Mouse (Mus musculus) large intestine, adult 2 months (tissue): Measurements from ENCODE around the gene Krt9. TPM values are rescaled to one million over a fixed set of nuclear protein-coding genes. Genes with fewer than 3 reads are reported as not detected.
A peak's percentile ranks its signal among the peaks of the same experiment; 100 is the strongest.
"Not testable (repeated sequence)": the region's sequence is repeated elsewhere in the genome, so short reads cannot be mapped to it uniquely, and the experiment has no call there.

Experiments
- DNase-seq: peaks from one replicate; pipeline ENCODE4 v3.0.0-alpha.2; 2012; ENCODE audit warnings: low read depth, low spot score
- WGBS: fragments of 180-500 bp; shearing (Covaris S2); methylation state at CpG from one replicate; pipeline ENCODE4 v1.1.7; 2018; 5-methylcytosine and 5-hydroxymethylcytosine counted together
- polyA plus RNA-seq: library from polyadenylated mRNA; depleted of rRNA; stranded (reverse); fragments of >200 nt; gene quantifications from 2 replicates; pipeline ENCODE4 v1.2.3, GENCODE M21; 2012; rRNA removed

Krt9 gene
- not detected in 2 replicates for polyA plus RNA-seq

GRCm38 (mm10) chr11:100192992-100193391 is at the start of gene Krt9:
Gene Krt9, minus strand, starts transcription at chr11:100193246.
- no peak for DNase-seq
- WGBS: 41% methylated on average over 9 of the region's 9 CpGs

DNA sequence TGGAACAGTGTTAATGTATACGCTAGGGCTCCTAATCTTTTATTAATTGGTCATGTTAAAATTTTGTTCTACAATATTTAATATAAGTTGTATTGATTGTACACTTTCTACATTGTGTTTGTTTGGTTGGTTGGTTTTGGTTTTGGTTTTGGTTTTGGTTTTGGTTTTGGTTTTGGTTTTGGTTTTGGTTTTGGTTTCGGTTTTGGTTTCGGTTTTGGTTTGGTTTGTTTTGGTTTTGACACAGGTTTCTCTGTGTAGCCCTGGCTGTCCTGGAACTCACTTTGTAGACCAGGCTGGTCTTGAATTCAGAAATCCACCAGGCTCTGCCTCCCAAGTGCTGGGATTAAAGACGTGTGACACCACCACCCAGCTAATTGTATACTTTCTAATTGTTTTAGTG is 47.2 kb upstream of the Krt9 start:
- WGBS: 92% methylated on average over 4 of the region's 4 CpGs
- not testable (repeated sequence) for DNase-seq

- DNase-seq: no peak
- WGBS: 33% methylated on average over 8 of the region's 8 CpGs
Observed at GRCm38 (mm10) chr11:100221741-100222140, 28.7 kb upstream of the Krt9 start.

DNA sequence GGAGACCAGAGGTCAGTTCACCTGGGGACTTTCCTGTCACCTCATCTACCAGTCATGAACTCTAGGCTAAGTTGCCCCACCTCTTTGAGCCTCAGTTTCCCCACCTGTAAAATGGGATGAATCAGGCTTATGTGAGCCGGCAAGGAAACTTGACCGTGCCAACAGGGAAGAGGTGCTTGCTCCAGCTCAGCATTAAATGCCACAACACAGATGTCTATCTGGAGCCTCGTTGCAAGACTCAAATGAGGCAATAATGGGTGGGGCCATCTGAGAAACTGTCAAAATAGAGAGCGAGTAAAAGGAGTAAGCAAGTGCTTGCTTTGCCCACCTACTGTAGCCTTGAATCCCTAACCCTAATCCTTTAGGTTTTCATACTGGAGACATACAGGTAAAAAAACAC is 26.3 kb upstream of the Krt9 start:
- no peak for DNase-seq
- WGBS: 69% methylated on average over 4 of the region's 4 CpGs

DNA sequence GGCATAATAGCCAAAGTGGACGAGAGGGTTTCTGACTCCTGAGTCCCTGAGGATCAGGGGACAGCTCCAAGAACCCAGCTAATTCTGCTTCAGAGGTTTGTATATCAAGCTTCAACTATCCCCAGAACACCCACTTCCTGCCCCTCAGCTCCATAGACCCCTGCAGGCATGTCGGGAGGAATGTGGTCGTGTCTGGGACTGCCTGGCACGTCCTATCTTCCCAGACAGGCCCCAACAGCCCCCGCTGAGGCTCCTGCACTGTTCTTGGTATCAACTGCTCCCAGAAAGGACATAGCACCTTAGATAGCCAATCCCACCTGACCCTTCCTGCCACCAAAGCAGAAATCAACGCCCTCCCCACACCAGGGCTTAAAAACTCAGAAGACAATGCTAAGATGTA is 15.5 kb upstream of the Krt9 start:
- no peak for DNase-seq
- WGBS: 47% methylated on average over 6 of the region's 6 CpGs

- no peak for DNase-seq
- WGBS: 85% methylated on average over 8 of the region's 8 CpGs
Observed at GRCm38 (mm10) chr11:100207498-100207897, 14.5 kb upstream of the Krt9 start, which contains the start of gene Krt14. Gene Krt14, minus strand, starts transcription at chr11:100207548.

- DNase-seq: peak; percentile 19
Observed at GRCm38 (mm10) chr11:100203448-100203847, 10.4 kb upstream of the Krt9 start.

DNA sequence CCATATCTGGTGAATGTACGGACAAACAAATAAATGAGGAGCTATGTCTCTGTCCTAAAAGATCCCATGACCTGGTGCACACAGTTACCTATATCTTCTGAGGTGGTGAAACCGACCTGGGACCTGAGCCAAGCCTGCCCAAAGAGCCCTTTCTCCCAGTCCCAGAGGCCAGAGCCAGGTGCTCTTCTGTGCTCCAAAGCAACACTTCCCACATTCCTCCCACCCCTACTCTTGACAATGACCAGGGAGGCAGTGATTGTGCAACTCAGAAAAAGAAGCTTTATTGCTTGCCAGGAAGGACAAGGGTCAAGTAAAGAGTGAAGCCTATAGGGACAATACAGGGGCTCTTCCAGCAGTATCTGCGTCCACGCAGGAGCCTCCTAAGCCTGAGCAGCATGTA is 9.9 kb upstream of the Krt9 start:
- 42% methylated on average over 4 of the region's 4 CpGs for WGBS
- DNase-seq: no peak

More at GRCm38 (mm10) chr11:100203448-100203847, 10.4 kb upstream of the Krt9 start:
- 9% methylated on average over 6 of the region's 6 CpGs for WGBS

DNA sequence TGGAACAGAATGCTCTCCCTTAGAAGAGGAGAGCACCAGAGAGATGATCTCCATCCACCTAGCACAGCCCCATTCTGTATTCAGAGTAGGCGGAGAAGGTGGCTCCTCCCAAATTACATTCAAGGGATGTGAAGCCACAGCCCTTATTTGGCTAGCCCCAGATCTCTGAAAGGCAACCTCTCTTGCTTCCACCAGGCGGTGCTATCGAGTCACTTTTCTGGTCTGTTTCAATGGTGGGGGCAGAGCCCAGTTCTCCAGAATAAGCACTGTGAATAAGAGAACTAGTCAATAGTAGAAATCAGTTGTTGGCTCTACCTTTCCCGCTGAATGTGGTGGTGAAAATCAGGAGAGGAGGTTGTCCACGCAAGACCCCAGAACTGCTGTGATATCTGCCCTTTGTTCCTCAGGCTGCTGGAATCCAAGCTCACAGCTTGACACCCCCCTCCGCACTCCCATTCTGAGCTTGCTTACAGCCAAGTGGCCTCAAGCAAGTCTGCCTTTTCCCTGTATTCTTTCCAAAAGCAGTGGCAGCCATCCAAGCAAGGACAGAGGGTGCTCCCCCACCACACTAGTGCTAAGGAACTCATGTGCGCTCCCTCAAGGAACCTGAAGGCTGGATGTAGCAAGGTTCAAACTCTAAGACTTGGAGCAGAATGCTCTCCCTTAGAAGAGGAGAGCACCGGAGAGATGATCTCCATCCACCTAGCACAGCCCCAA is 7.2 kb upstream of the Krt9 start:
- 47% methylated on average over 8 of the region's 8 CpGs for WGBS
- peak; percentile 11 for DNase-seq

DNA sequence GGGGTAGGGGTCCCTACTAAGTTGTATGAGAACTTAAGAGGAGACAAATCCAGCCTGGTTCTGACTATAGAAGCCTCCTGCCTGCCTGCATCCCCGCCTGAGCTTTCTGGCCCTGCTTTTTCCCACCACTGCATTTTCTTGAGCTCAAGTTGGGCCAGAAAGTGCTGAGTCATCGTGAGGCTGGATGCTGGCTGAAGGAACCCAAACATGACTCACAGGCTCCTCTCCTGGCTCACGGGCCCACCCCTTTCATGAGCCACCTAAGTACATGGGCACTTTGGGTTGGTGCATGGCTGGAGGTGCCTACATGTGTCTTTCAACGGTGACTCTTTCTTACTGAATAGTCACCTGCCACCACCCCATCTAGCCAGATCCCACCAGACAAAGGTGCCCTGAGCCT is 5.6 kb upstream of the Krt9 start:
- 44% methylated on average over 4 of the region's 4 CpGs for WGBS
- no peak for DNase-seq

- no peak for DNase-seq
- 90% methylated on average over 3 of the region's 3 CpGs for WGBS
Observed at GRCm38 (mm10) chr11:100191820-100192219, 1.2 kb downstream of the Krt9 start.

- 74% methylated on average over 8 of the region's 8 CpGs for WGBS
- no peak for DNase-seq
Observed at GRCm38 (mm10) chr11:100186736-100187135, 6.3 kb downstream of the Krt9 start.

DNA sequence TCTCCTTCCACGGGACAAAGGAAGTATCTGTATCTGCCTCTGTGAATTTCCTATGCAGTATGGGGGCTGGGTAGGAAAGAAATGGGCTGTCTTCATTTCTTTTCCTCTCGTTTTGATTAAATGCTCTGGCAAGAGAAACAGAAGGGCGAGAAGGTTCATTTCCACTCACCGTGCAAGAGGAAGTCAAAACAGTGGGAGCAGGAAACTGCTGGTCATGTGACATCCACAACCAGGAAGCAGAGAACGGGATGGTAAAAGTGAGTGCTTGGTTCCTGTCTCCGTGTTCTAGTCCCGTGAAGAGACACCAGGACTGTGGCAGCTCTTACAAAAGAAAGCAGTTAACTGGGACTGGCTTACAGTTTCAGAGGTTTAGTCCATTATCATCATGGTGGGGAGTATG is 11.3 kb downstream of the Krt9 start:
- WGBS: 73% methylated on average over 7 of the region's 7 CpGs
- DNase-seq: no peak

DNA sequence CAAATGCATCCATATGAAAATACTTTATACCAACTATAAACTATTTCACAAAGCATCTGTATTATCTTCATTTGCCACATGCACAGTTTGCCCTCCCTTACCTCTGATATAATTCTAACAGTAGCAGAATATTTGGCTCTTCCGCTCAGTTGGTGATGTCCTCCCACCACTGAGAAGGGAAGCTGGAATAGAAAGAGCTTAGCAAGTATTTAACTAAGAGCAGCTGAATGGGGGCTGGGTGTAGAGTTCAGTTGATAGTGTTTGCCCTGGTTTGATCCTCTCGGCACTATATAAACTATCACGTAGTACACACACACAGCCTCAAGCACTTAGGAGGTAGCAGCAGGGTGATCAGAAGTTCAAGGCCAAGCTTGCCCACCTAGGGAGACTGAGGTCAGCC is 13.8 kb downstream of the Krt9 start:
- 45% methylated on average over 3 of the region's 3 CpGs for WGBS

DNA sequence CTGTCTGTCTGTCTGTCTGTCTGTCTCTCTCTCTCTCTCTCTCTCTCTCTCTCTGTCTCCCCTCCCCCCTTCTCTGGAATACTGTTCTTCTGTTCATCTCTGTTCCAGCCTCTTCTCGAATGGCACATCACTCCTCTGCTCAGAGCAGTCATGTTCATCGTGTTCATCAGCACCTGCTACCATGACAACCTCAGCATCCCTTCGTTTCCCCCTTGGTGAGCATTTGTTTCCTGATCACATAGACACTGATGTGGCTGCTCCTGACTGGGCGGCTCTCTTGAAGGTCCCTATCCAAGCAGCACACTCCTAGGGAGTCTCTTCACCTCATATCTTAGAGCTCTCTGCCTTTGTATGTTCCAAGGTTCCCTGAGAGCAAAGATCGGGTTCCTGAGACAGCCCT is 14.7 kb downstream of the Krt9 start:
- DNase-seq: no peak
- whole genome bisulfite sequencing: 78% methylated on average over 5 of the region's 5 CpGs

More for the DNA sequence above, 13.8 kb downstream of the Krt9 start:
- no peak for DNase-seq

- 30% methylated on average over 9 of the region's 9 CpGs for WGBS
- DNase-seq: no peak
Observed at GRCm38 (mm10) chr11:100176791-100177190, 16.3 kb downstream of the Krt9 start.

GRCm38 (mm10) chr11:100168765-100169762 is 24.0 kb downstream of the Krt9 start:
- DNase-seq: no peak
- 10% methylated on average over 14 of the region's 14 CpGs for WGBS

- 25% methylated on average over 8 of the region's 8 CpGs for WGBS
Observed at GRCm38 (mm10) chr11:100168071-100168470, 25.0 kb downstream of the Krt9 start.

GRCm38 (mm10) chr11:100164392-100164791 is 28.7 kb downstream of the Krt9 start:
- 24% methylated on average over 7 of the region's 7 CpGs for WGBS

More at GRCm38 (mm10) chr11:100168071-100168470, 25.0 kb downstream of the Krt9 start:
- DNase-seq: no peak

GRCm38 (mm10) chr11:100157908-100158477 is 35.1 kb downstream of the Krt9 start:
- 26% methylated on average over 6 of the region's 6 CpGs for WGBS
- no peak for DNase-seq

More at GRCm38 (mm10) chr11:100164392-100164791, 28.7 kb downstream of the Krt9 start:
- no peak for DNase-seq
